Mouse (Mus musculus): ENCODE results near the gene Sgcg. TPM values are rescaled to one million over a fixed set of nuclear protein-coding genes. Genes with fewer than 3 reads are reported as not detected.

Sgcg gene
- polyA plus RNA-seq, 1 experiment: not detected

GRCm38 (mm10) chr14:61278676-61279300 is 20.5 kb upstream of the Sgcg start:
- Histone ChIP-seq H3K9me3 (0 out of 2 replicates have a peak, but pooled peaks cover 3% of the 10 kb centered on the region), H3K36me3 (replicated peaks; ENCODE audit: low read length) (no peaks in the 10 kb centered on the region), H3K4me3 (replicated peaks) (no peak overlapping the region), H3K4me1 (no peaks in the 10 kb centered on the region; the same call in 1 of the 2 replicates), H3K27me3 (replicated peaks) (peaks cover 28% of the 10 kb centered on the region)
- no peak for TF ChIP-seq FLI1 (IDR thresholded peaks at IDR 0.05; ENCODE audit: low read length)
- no peak for TF ChIP-seq GATA1 (IDR thresholded peaks at IDR 0.05; ENCODE audit: borderline replicate concordance, low read length)

DNA sequence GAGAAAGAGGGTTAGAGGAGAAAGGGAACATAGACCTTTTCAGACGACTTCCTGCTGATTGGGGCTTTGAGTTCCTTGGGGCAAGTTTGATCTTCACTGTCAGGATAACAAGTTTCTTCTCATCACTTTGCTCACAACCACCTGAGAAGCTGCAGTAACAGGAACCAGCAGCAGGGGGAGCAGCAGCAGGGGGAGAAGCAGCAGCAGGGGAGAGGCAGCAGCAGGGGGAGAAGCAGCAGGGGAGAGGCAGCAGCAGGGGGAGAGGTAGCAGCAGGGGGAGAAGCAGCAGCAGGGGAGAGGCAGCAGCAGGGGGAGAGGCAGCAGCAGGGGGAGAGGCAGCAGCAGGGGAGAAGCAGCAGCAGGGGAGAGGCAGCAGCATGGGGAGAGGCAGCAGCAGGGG is 19.0 kb upstream of the Sgcg start:
- Histone ChIP-seq H3K9me3 (0 out of 2 replicates have a peak, but pooled peaks cover 3% of the 10 kb centered on the region), H3K27me3 (replicated peaks) (peaks cover 35% of the 10 kb centered on the region), H3K4me1 (no peaks in the 10 kb centered on the region; the same call in 1 of the 2 replicates), H3K4me3 (replicated peaks) (no peak overlapping the region), H3K36me3 (replicated peaks; ENCODE audit: low read length) (no peaks in the 10 kb centered on the region)
- TF ChIP-seq FLI1 (IDR thresholded peaks at IDR 0.05; ENCODE audit: low read length) (no peak), GATA1 (IDR thresholded peaks at IDR 0.05; ENCODE audit: borderline replicate concordance, low read length) (no peak)

- TF ChIP-seq GATA1 (IDR thresholded peaks at IDR 0.05; ENCODE audit: borderline replicate concordance, low read length) (no peak), FLI1 (IDR thresholded peaks at IDR 0.05; ENCODE audit: low read length) (no peak)
- peaks cover 41% of the 10 kb centered on the region for H3K27me3 ChIP-seq (replicated peaks)
- H3K4me3 ChIP-seq (replicated peaks): no peak overlapping the region
These were observed 16.3 kb upstream of the Sgcg start for GRCm38 (mm10) chr14:61274414-61275198.

DNA sequence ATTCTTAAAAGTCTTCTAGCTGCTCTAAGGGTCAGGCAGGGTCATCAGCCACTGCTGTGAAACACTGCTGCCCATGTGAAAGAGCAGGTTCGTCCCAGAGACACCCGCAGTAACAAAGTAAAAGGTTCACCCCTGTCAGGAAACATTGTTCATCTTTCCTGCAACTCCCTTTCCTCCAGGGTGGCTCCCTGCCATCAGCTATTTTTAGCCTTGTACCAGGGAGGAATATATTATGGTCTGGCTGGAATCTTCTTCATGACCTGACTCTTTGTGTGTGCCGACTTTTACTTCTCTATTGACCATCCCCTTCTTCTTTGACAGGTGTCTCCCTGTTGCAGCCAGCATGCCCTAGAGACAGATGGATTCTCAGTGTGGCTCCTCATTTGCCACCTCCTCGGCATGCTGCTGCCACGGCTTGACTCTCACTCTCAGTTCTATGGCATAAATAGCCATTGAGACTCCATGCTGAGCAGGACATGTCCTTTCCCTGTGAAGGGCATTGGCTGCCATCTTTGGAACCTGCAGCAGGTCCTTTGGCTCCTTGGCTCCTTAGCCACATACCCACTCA is 9.7 kb upstream of the Sgcg start:
- Histone ChIP-seq H3K4me3 (replicated peaks) (no peak overlapping the region), H3K9me3 (peaks cover 15% of the 10 kb centered on the region), H3K36me3 (replicated peaks; ENCODE audit: low read length) (no peaks in the 10 kb centered on the region), H3K27me3 (replicated peaks) (peaks cover 18% of the 10 kb centered on the region), H3K4me1 (no peaks in the 10 kb centered on the region)
- TF ChIP-seq FLI1 (IDR thresholded peaks at IDR 0.05; ENCODE audit: low read length) (no peak), GATA1 (IDR thresholded peaks at IDR 0.05; ENCODE audit: borderline replicate concordance, low read length) (no peak)

More at GRCm38 (mm10) chr14:61274414-61275198, 16.3 kb upstream of the Sgcg start:
- H3K4me1 ChIP-seq: no peaks in the 10 kb centered on the region; the same call in 1 of the 2 replicates
- no peaks in the 10 kb centered on the region for H3K36me3 ChIP-seq (replicated peaks; ENCODE audit: low read length)
- H3K9me3 ChIP-seq: 0 out of 2 replicates have a peak, but pooled peaks cover 3% of the 10 kb centered on the region

- Histone ChIP-seq H3K27me3 (replicated peaks) (no peaks in the 10 kb centered on the region), H3K4me3 (replicated peaks) (no peak overlapping the region), H3K4me1 (no peaks in the 10 kb centered on the region), H3K36me3 (replicated peaks; ENCODE audit: low read length) (no peaks in the 10 kb centered on the region), H3K9me3 (no peaks in the 10 kb centered on the region)
- TF ChIP-seq FLI1 (IDR thresholded peaks at IDR 0.05; ENCODE audit: low read length) (no peak), GATA1 (IDR thresholded peaks at IDR 0.05; ENCODE audit: borderline replicate concordance, low read length) (no peak)
These were observed 794 bp upstream of the Sgcg start for GRCm38 (mm10) chr14:61259084-61259483.

GRCm38 (mm10) chr14:61252596-61253388 is 5.5 kb downstream of the Sgcg start:
- peaks cover 4% of the 10 kb centered on the region for H3K27me3 ChIP-seq (replicated peaks)
- no peak overlapping the region for H3K4me3 ChIP-seq (replicated peaks)
- H3K36me3 ChIP-seq (replicated peaks; ENCODE audit: low read length): no peaks in the 10 kb centered on the region
- peaks cover 25% of the 10 kb centered on the region for H3K9me3 ChIP-seq
- TF ChIP-seq GATA1 (IDR thresholded peaks at IDR 0.05; ENCODE audit: borderline replicate concordance, low read length): no peak
- TF ChIP-seq FLI1 (IDR thresholded peaks at IDR 0.05; ENCODE audit: low read length): no peak
- H3K4me1 ChIP-seq: no peaks in the 10 kb centered on the region

- H3K36me3 ChIP-seq (replicated peaks; ENCODE audit: low read length): no peaks in the 10 kb centered on the region
- TF ChIP-seq FLI1 (IDR thresholded peaks at IDR 0.05; ENCODE audit: low read length) (no peak), GATA1 (IDR thresholded peaks at IDR 0.05; ENCODE audit: borderline replicate concordance, low read length) (no peak)
- no peak overlapping the region for H3K4me3 ChIP-seq (replicated peaks)
- no peaks in the 10 kb centered on the region for H3K4me1 ChIP-seq
- peaks cover 36% of the 10 kb centered on the region for H3K9me3 ChIP-seq
- peaks cover 4% of the 10 kb centered on the region for H3K27me3 ChIP-seq (replicated peaks)
These were observed 11.8 kb downstream of the Sgcg start for GRCm38 (mm10) chr14:61246444-61246843.

- no peaks in the 10 kb centered on the region for H3K36me3 ChIP-seq (replicated peaks; ENCODE audit: low read length)
- peaks cover 9% of the 10 kb centered on the region; the same call in 1 of the 2 replicates for H3K9me3 ChIP-seq
- H3K4me1 ChIP-seq: peaks cover 3% of the 10 kb centered on the region; the same call in 1 of the 2 replicates
- H3K27me3 ChIP-seq (replicated peaks): peaks cover 2% of the 10 kb centered on the region
- TF ChIP-seq GATA1 (IDR thresholded peaks at IDR 0.05; ENCODE audit: borderline replicate concordance, low read length): no peak
- no peak for TF ChIP-seq FLI1 (IDR thresholded peaks at IDR 0.05; ENCODE audit: low read length)
- H3K4me3 ChIP-seq (replicated peaks): no peak overlapping the region
These were observed 15.7 kb downstream of the Sgcg start for GRCm38 (mm10) chr14:61242611-61243010.

DNA sequence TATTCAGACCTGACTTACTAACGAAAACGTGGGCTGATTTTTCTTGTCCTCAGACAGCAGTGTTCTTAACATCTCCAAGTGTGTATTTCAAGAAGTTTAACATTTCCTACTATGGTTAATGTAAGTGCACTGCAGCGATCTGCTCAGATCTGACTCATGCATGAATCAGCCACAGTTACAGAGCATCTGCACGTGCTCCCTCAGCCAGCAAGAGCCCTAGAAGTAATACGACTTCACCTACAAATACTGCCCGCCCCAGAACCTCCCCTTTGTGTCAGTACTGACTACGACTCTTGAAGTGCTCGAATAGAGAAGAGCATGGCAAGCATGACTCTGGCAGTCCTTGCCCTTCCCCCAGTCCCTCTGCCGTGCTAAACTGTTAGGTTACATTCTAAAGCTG is 19.5 kb downstream of the Sgcg start:
- H3K4me3 ChIP-seq (replicated peaks): no peak overlapping the region
- no peak for TF ChIP-seq GATA1 (IDR thresholded peaks at IDR 0.05; ENCODE audit: borderline replicate concordance, low read length)
- no peak for TF ChIP-seq FLI1 (IDR thresholded peaks at IDR 0.05; ENCODE audit: low read length)

More for the DNA sequence above, 19.5 kb downstream of the Sgcg start:
- no peaks in the 10 kb centered on the region for H3K9me3 ChIP-seq
- no peaks in the 10 kb centered on the region for H3K36me3 ChIP-seq (replicated peaks; ENCODE audit: low read length)
- peaks cover 3% of the 10 kb centered on the region; the same call in 1 of the 2 replicates for H3K4me1 ChIP-seq
- H3K27me3 ChIP-seq (replicated peaks): peaks cover 2% of the 10 kb centered on the region

Data from megakaryocyte, embryonic 14.5 days (primary cell).